Comparison of ENCODE assay signal across 9 mouse cellular contexts in genomic region chr17:32122587-32122970, GRCm38 (mm10). TPM values are rescaled to one million over a fixed set of nuclear protein-coding genes. Genes with fewer than 3 reads are reported as not detected.
DNase-seq lines count a peak whose midpoint lies in the region; ATAC-seq lines count a peak whose summit lies in the region.
"Had no signal": no experiment of that assay in that cellular context is flagged by ENCODE, and none has a peak within 500 bp of the region (broad histone marks: within the 10 kb centered on the region; RNA-seq: fewer than 3 reads in every experiment).

No protein-coding gene starts in this region.

- no peak overlapping the region; the same call in 1 of the 2 replicates for H3K9ac ChIP-seq in heart, embryonic 16.5 days (ENCODE audit: low read length)
- H3K9ac ChIP-seq in liver, embryonic 13.5 days = peak overlapping the region; percentile 51
- H3K9ac ChIP-seq: heart, embryonic 15.5 days had no signal

- no peaks in the 10 kb centered on the region for H3K9me3 ChIP-seq in heart, embryonic 16.5 days (replicated peaks; ENCODE audit: control insufficient read depth, low read length)
- H3K9me3 ChIP-seq in liver, embryonic 13.5 days (replicated peaks) = no peaks in the 10 kb centered on the region
- H3K9me3 ChIP-seq: heart, embryonic 15.5 days had no signal

- no peaks in the 10 kb centered on the region for H3K27me3 ChIP-seq in heart, embryonic 16.5 days (ENCODE audit: control insufficient read depth, insufficient read depth, low read length)
- H3K27me3 ChIP-seq in liver, embryonic 13.5 days = no peaks in the 10 kb centered on the region
- H3K27me3 ChIP-seq: heart, embryonic 15.5 days had no signal

- no peaks in the 10 kb centered on the region for H3K36me3 ChIP-seq in heart, embryonic 16.5 days (ENCODE audit: control insufficient read depth, insufficient read depth)
- peaks cover 12% of the 10 kb centered on the region for H3K36me3 ChIP-seq in liver, embryonic 13.5 days

- no peak overlapping the region for H3K27ac ChIP-seq in heart, embryonic 16.5 days (ENCODE audit: low read length)
- no peak overlapping the region for H3K27ac ChIP-seq in liver, embryonic 13.5 days
- H3K27ac ChIP-seq: heart, embryonic 15.5 days; macrophage had no signal

- 54% methylated on average over 14 of the region's 14 CpGs for whole genome bisulfite sequencing in heart, embryonic 16.5 days
- 68% methylated on average over 14 of the region's 14 CpGs for WGBS in liver, embryonic 13.5 days (ENCODE audit: insufficient replicate concordance)

- 0 out of 2 replicates have a peak overlapping the region, but pooled peaks have one; percentile 7 for H3K4me2 ChIP-seq in heart, embryonic 16.5 days (ENCODE audit: low read depth, low read length)
- H3K4me2 ChIP-seq in liver, embryonic 13.5 days = 0 out of 2 replicates have a peak overlapping the region, but pooled peaks have one; percentile 24
- H3K4me2 ChIP-seq: heart, embryonic 15.5 days had no signal

- no peak overlapping the region for H3K4me3 ChIP-seq in heart, embryonic 16.5 days (ENCODE audit: low read length)
- no peak overlapping the region for H3K4me3 ChIP-seq in liver, embryonic 13.5 days (replicated peaks)
- H3K4me3 ChIP-seq: heart, embryonic 15.5 days had no signal

- ATAC-seq in heart, embryonic 16.5 days (replicated peaks; ENCODE audit: extremely low read depth, insufficient read depth, low FRiP score) = no peak
- ATAC-seq in liver, embryonic 13.5 days (ENCODE audit: low read depth) = no peak

- H3K4me1 ChIP-seq in heart, embryonic 16.5 days (ENCODE audit: control insufficient read depth, insufficient read depth, low read length) = peaks cover 13% of the 10 kb centered on the region
- H3K4me1 ChIP-seq in liver, embryonic 13.5 days (replicated peaks) = peaks cover 54% of the 10 kb centered on the region

- peak; percentile 34 for DNase-seq in lung, postnatal 36 days
- DNase-seq in lung, adult 18-20 months = no peak
- DNase-seq in gastrocnemius, adult 8-10 months (ENCODE audit: low spot score in 2 of 2) = peak; percentile 74 to 79
- DNase-seq in liver, embryonic 13.5 days = no peak
- DNase-seq in thymus, postnatal 25 days = no peak
- DNase-seq in B cell, adult 2 months = no peak

RNA-seq across cellular contexts. Expression of gene Notch3, which starts 44.1 kb away (rescaled TPM):
- 10 to 100 TPM in 1 of 4 experiments, 1 to 10 TPM in 3; 7.3 to 10.6 (median 8.4) TPM for total RNA-seq in gastrocnemius, adult 8-10 months (2022)
- 8.6 and 8.9 TPM in 2 replicates for polyA plus RNA-seq in heart, embryonic 16.5 days (2015; fragmentation: Nextera tagmentation; extraction: Ambion mirVana)
- polyA plus RNA-seq in liver, embryonic 13.5 days (2015; fragmentation: Nextera tagmentation; extraction: Ambion mirVana) = 0.45 and 0.48 TPM in 2 replicates
- polyA plus RNA-seq: macrophage had no signal

Comparison
In these comparisons a context has a peak if more than half of its experiments do, and no peak if none do; other contexts are left out.
1. DNase-seq: peak in lung, postnatal 36 days (single experiment) and gastrocnemius, adult 8-10 months (2 of 2); none in lung, adult 18-20 months (0 of 2), liver, embryonic 13.5 days (single experiment), thymus, postnatal 25 days (single experiment) and B cell, adult 2 months (0 of 2).